Mouse (Mus musculus) thymus, adult 2 months (tissue): ENCODE measurements around the gene Ppp1r27.

ENCODE experiments used
- CTCF ChIP-seq: fragments of 200-500 bp; IDR thresholded peaks from 2 replicates; pipeline ENCODE4 v1.5.1; 2012; ENCODE audit warnings: mild to moderate bottlenecking, control low read depth, low read length, moderate library complexity, borderline replicate concordance; ENCODE audit not compliant: control insufficient read depth, poor library complexity, insufficient read depth; ENCODE audit errors: extremely low read depth
- POLR2A ChIP-seq: fragments of 200-500 bp; IDR thresholded peaks from 2 replicates; pipeline ENCODE4 v1.6.1; 2012; ENCODE audit warnings: mild to moderate bottlenecking, low read length, control low read depth, moderate library complexity; ENCODE audit not compliant: control insufficient read depth, poor library complexity, insufficient read depth; ENCODE audit errors: extremely low read depth

DNA sequence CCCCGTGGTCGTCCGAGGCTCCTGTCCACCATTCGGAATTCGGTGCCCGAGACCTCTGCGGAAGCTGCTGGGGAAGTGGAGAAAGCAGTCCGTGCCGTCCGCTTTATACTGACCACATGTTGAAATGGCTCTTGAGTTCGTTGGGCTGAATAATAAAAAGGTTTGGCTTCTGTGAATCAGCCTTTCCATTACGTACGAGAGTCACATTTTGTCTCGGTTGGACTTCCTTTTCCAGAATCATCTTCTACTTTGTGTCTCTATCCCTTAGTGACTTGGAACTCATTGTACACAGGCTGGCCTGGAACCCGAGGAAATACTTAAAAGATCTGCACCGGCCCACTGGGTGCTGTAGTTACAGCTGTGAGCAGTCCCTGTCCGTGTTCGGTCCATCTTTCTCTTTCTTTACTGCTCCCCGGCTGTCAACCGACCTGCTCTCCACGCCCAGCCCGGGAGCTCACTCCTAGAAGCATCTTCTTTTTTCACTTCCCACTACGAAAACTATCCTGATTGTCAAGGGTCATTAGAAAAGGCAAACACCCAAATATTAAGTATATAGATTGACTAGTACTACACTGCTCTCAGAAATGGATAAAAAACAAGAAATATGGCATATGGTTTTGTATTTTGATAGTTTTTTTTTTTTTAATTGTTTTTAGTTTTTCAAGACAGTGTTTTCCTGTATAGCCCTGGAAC is 22.8 kb upstream of the Ppp1r27 start:
- TF ChIP-seq CTCF (no peak), POLR2A (no peak)
